Mouse (Mus musculus) CD4-positive naive resting alpha-beta T cell, adult 57 days (primary cell): Measurements from ENCODE around the gene Srsf7. TPM values are rescaled to one million over a fixed set of nuclear protein-coding genes. Genes with fewer than 3 reads are reported as not detected.

ENCODE experiments used
- total RNA-seq: library from RNA; stranded (reverse); gene quantifications from one replicate; pipeline ENCODE4 v1.2.4, GENCODE M21; 2023

Gene Srsf7
- 398 TPM for total RNA-seq

GRCm38 (mm10) chr17:80206671-80207581 lies at the start of gene Srsf7, which contains the start of gene Ttc39d:
Srsf7 (minus strand) TSS chr17:80207307.
Ttc39d (plus strand) TSS chr17:80207460.

GRCm38 (mm10) chr17:80224326-80225116 lies 17.4 kb upstream of the Srsf7 start, which contains the start of gene Gemin6:
Gemin6 (plus strand) TSS chr17:80224441.

Other genes with a start within 250 kb of the Srsf7 start
- 27.6 TPM for gene Hnrnpll, start 145.0 kb downstream of the Srsf7 start, total RNA-seq
- gene Galm, start 79.8 kb downstream of the Srsf7 start, total RNA-seq: 7.6 TPM
- not detected for gene Ttc39d, start 153 bp upstream of the Srsf7 start, total RNA-seq
- 6.1 TPM for gene Gemin6, start 17.1 kb upstream of the Srsf7 start, total RNA-seq
- gene Morn2, start 82.9 kb upstream of the Srsf7 start, total RNA-seq: not detected
- gene Dhx57, start 83.2 kb upstream of the Srsf7 start, total RNA-seq: 32.3 TPM
- gene Arhgef33, start 100.1 kb upstream of the Srsf7 start, total RNA-seq: 4.1 TPM
- not detected for gene Gm10190, start 166.2 kb upstream of the Srsf7 start, total RNA-seq